Comparison of ENCODE assay signal across 19 mouse cellular contexts in the genomic region with DNA sequence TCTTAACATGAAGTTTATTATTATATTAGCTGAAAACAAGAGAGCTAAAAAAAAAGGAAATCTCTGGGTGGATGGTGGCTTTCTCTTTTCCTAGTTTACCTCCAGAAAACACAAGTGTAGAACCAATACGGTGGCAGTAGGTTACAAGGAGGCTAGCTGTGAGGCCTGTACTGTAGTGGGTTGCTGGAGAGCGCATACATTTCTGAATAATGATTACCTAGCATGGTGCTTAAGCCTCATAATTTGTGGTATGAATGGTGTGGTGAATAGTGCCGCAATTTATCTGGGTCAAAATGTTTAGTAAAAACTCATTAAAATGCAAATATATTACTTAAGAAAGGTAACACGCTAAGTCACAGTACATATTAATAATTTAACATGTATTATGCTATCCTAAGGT.
DNase-seq lines count a peak whose midpoint lies in the region; ATAC-seq lines count a peak whose summit lies in the region.
"Had no signal": no experiment of that assay in that cellular context is flagged by ENCODE, and none has a peak within 500 bp of the region (broad histone marks: within the 10 kb centered on the region; RNA-seq: fewer than 3 reads in every experiment).

No protein-coding gene starts in this region.

- peak; percentile 62; the same call in 1 of the 2 replicates for ATAC-seq in midbrain, embryonic 12.5 days (ENCODE audit: low FRiP score, low read depth)
- 0 out of 2 replicates have a peak, but pooled peaks have one; percentile 51 for ATAC-seq in midbrain, embryonic 16.5 days
- ATAC-seq in midbrain, embryonic 11.5 days (ENCODE audit: low FRiP score): no peak; the same call in 1 of the 2 replicates
- ATAC-seq: activated CD4-positive, CD25-positive, alpha-beta regulatory T cell, adult 4 months; CD4-positive, CD25-positive, alpha-beta regulatory T cell, adult 4 months; Patski had no signal

- H3K4me3 ChIP-seq in midbrain, embryonic 12.5 days: no peak overlapping the region
- no peak overlapping the region for H3K4me3 ChIP-seq in midbrain, embryonic 10.5 days
- H3K4me3 ChIP-seq in midbrain, embryonic 16.5 days (ENCODE audit: low read depth, low read length): no peak overlapping the region
- H3K4me3 ChIP-seq in midbrain, embryonic 11.5 days (ENCODE audit: low read depth, low read length): no peak overlapping the region

- no peaks in the 10 kb centered on the region for H3K36me3 ChIP-seq in midbrain, embryonic 12.5 days
- no peaks in the 10 kb centered on the region for H3K36me3 ChIP-seq in midbrain, embryonic 10.5 days
- H3K36me3 ChIP-seq in midbrain, embryonic 16.5 days (ENCODE audit: control insufficient read depth, insufficient read depth, low read length): no peaks in the 10 kb centered on the region
- H3K36me3 ChIP-seq in midbrain, embryonic 11.5 days (ENCODE audit: control insufficient read depth, insufficient read depth, low read length): no peaks in the 10 kb centered on the region
- H3K36me3 ChIP-seq: G1E had no signal

- no peak for DNase-seq in midbrain, embryonic 10.5 days (ENCODE audit: low spot score)
- DNase-seq in midbrain, embryonic 11.5 days (ENCODE audit: low spot score, missing footprints): no peak
- DNase-seq: adrenal gland, adult 2 months; adrenal gland, adult 8-10 months; adrenal gland, postnatal 10 days; adrenal gland, postnatal 14 days; adrenal gland, postnatal 25 days; adrenal gland, postnatal 36 days; B cell, adult 2 months; cerebellum, adult 11 months; cerebellum, adult 11-12 months; cerebellum, adult 18-20 months had no signal

- no peaks in the 10 kb centered on the region for H3K27me3 ChIP-seq in midbrain, embryonic 12.5 days
- H3K27me3 ChIP-seq in midbrain, embryonic 10.5 days (ENCODE audit: low read depth, poor library complexity, severe bottlenecking): no peaks in the 10 kb centered on the region
- no peaks in the 10 kb centered on the region for H3K27me3 ChIP-seq in midbrain, embryonic 16.5 days (ENCODE audit: control insufficient read depth, insufficient read depth, low read depth, low read length)
- H3K27me3 ChIP-seq in midbrain, embryonic 11.5 days (ENCODE audit: control insufficient read depth, insufficient read depth, low read length): no peaks in the 10 kb centered on the region
- H3K27me3 ChIP-seq: CH12.LX, Patski had no signal

- H3K27ac ChIP-seq in midbrain, embryonic 12.5 days (replicated peaks): no peak overlapping the region
- no peak overlapping the region for H3K27ac ChIP-seq in midbrain, embryonic 10.5 days (replicated peaks)
- no peak overlapping the region for H3K27ac ChIP-seq in midbrain, embryonic 16.5 days (ENCODE audit: low read length)
- H3K27ac ChIP-seq in midbrain, embryonic 11.5 days (ENCODE audit: low read depth, low read length): no peak overlapping the region

- H3K4me2 ChIP-seq in midbrain, embryonic 12.5 days (replicated peaks): no peak overlapping the region
- no peak overlapping the region for H3K4me2 ChIP-seq in midbrain, embryonic 16.5 days (ENCODE audit: low read length)
- H3K4me2 ChIP-seq in midbrain, embryonic 11.5 days: no peak overlapping the region

- 78% methylated on average over 4 of the region's 4 CpGs for WGBS in midbrain, embryonic 12.5 days
- 92% methylated on average over 4 of the region's 4 CpGs for WGBS in midbrain, embryonic 10.5 days
- 58% methylated on average over 4 of the region's 4 CpGs for WGBS in midbrain, embryonic 16.5 days
- WGBS in midbrain, embryonic 11.5 days: 91% methylated on average over 4 of the region's 4 CpGs

- no peaks in the 10 kb centered on the region for H3K4me1 ChIP-seq in midbrain, embryonic 12.5 days
- H3K4me1 ChIP-seq in midbrain, embryonic 10.5 days: no peaks in the 10 kb centered on the region
- no peaks in the 10 kb centered on the region for H3K4me1 ChIP-seq in midbrain, embryonic 16.5 days (ENCODE audit: control insufficient read depth, insufficient read depth, low read length)
- H3K4me1 ChIP-seq in midbrain, embryonic 11.5 days (ENCODE audit: control insufficient read depth, insufficient read depth, low read length): no peaks in the 10 kb centered on the region

- H3K9me3 ChIP-seq in midbrain, embryonic 12.5 days: no peaks in the 10 kb centered on the region
- H3K9me3 ChIP-seq in midbrain, embryonic 10.5 days (replicated peaks): no peaks in the 10 kb centered on the region
- H3K9me3 ChIP-seq in midbrain, embryonic 16.5 days (replicated peaks; ENCODE audit: control insufficient read depth, low read length, poor library complexity, severe bottlenecking): no peaks in the 10 kb centered on the region
- no peaks in the 10 kb centered on the region for H3K9me3 ChIP-seq in midbrain, embryonic 11.5 days (ENCODE audit: control insufficient read depth, low read length)

- no peak overlapping the region for H3K9ac ChIP-seq in midbrain, embryonic 12.5 days (replicated peaks)
- no peak overlapping the region for H3K9ac ChIP-seq in midbrain, embryonic 16.5 days (ENCODE audit: low read depth, low read length)
- no peak overlapping the region for H3K9ac ChIP-seq in midbrain, embryonic 11.5 days (ENCODE audit: low read length)
